Mouse (Mus musculus): ENCODE data around the gene Lbx1. TPM values are rescaled to one million over a fixed set of nuclear protein-coding genes. Genes with fewer than 3 reads are reported as not detected.

Lbx1 gene
- total RNA-seq (2014; fragmentation: Nextera tagmentation), result not detected in 2 replicates
- not detected in 2 replicates for total RNA-seq (2017)

- no peak for ATAC-seq (replicated peaks; ENCODE audit: low FRiP score, low TSS enrichment, poor library complexity, severe bottlenecking)
Observed at GRCm38 (mm10) chr19:45235766-45236362, at the start of gene Lbx1. TSS of gene Lbx1 (minus strand) at chr19:45235812.

GRCm38 (mm10) chr19:45283302-45283701 lies 47.7 kb upstream of the Lbx1 start:
- 0 out of 2 replicates have a peak, but pooled peaks have one; percentile 59 for ATAC-seq (replicated peaks; ENCODE audit: low FRiP score, low TSS enrichment, poor library complexity, severe bottlenecking)

DNA sequence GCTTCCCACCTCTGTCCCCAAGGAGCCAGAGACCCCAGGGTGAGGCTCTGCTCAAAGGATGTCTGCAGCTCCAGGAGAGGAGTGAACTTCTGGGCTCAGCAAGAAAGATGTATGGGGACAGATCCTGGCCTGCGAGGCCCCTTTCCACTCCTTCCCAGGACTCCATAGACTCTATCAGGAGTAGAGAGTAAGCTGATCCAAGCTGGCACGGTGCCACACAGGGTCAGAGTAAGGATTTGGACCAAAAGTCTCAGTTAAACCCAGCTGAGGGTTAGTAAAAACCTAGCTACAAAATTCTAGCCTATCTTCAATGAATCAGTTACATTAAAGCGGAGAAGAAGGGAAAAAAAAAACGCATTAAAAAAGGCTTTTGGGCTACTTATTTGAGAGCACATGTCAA lies 40.6 kb upstream of the Lbx1 start:
- ATAC-seq (replicated peaks; ENCODE audit: low FRiP score, low TSS enrichment, poor library complexity, severe bottlenecking), result no peak

GRCm38 (mm10) chr19:45271986-45272385 lies 36.4 kb upstream of the Lbx1 start:
- no peak for ATAC-seq (replicated peaks; ENCODE audit: low FRiP score, low TSS enrichment, poor library complexity, severe bottlenecking)

DNA sequence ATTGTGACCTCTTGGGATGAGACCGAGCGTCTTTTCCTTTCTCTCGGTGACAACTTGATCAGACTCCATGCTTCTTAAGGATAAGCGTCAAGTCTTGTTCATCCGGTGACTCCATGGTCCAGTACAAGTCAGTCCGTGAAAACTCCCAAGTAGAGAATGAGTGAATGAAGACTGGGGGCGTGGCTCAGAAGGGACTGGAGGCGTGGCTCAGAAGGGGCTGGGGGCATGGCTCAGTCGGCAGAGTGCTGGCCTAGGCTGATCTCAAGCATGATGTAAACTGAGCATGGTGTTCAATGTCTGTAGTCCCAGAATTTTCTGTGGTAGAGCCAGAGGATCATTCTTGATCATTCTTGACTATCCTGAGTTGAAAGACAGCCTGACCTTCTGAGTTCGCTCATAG lies 27.4 kb upstream of the Lbx1 start:
- ATAC-seq (replicated peaks; ENCODE audit: low FRiP score, low TSS enrichment, poor library complexity, severe bottlenecking), result no peak

DNA sequence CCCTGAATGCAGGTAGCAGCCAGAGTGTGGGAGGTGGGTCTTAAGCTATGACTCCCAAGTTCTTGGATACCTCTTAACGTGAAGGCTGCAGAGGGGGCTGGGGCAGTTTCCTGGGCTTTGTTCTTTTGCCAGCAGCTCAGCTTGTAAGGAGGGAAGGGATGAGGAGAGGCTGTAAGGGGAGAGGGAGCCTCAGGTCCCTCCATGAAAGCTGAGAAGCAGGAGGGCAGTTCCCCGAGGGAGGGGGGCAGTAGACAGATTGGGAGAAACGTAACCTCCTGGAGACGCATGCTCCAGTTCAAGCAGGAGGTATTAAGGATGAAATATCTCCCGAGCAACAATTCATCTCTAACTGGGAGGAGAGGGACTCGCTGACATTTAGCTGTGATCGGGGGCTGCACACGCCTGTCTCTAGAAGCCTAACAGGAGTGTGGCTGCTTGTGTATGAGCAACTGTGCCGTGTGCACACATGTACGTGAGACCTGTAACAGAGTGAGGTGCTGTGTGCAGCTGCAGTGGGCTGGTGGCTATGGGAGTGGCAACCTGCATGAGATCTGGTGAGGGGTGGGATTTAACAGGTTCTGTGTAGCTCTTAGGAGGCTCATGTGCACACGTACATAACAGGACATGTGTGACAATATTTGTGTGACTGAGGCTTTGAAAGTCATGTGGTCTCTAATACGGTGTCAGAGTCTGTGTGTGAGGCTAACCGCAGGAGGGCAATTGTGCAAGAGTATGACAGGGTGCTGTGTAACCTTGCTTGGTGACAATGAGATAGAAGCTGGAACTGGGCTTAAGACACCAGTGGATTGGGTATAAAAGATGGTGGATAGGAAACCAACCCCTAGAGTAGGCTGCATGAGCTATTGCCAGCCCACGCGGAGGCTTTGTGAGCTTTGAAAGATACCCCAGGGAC lies 22.1 kb upstream of the Lbx1 start:
- ATAC-seq (replicated peaks; ENCODE audit: low FRiP score, low TSS enrichment, poor library complexity, severe bottlenecking), result no peak

DNA sequence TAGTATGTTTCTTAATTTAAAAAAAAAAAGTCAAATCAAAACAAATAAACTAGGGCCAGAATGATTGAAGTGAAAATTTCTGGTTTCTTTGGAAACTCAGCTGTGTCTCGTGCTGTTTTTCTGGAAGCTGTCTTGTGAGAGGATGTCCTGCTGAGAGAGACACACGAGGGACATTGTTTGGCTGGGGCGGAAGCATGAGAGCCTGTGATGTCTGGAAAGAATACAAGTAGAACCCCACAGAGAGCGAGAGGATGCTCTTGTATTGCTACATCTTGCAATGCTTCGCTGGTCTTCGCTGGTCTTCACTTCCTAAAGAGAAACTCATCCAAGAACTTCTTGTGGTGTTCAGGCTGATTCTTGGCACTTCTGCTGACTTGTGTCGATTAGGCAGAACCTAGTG lies 19.2 kb upstream of the Lbx1 start:
- no peak for ATAC-seq (replicated peaks; ENCODE audit: low FRiP score, low TSS enrichment, poor library complexity, severe bottlenecking)

GRCm38 (mm10) chr19:45252436-45252835 lies 16.8 kb upstream of the Lbx1 start:
- no peak for ATAC-seq (replicated peaks; ENCODE audit: low FRiP score, low TSS enrichment, poor library complexity, severe bottlenecking)

DNA sequence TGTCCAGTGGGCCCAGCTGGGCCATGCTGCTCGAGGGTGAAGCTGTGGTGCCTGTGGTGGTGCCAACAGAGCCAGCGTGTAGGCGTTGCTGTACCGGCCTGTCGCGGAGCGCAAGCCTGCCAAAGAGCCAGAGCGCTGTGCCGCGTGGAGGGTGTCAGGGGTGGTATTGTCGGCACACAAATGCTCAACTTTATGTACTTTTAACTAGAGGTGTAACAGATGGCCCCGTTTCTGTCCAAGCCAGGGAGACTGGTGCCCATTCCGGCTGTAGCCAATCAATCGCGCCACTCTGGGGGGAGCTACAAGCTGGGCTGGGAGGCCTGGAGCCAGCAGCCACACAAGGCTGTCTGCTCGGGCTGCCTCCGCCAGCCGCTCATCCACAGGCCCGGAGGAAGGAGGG lies 13.1 kb upstream of the Lbx1 start:
- ATAC-seq (replicated peaks; ENCODE audit: low FRiP score, low TSS enrichment, poor library complexity, severe bottlenecking), result no peak

DNA sequence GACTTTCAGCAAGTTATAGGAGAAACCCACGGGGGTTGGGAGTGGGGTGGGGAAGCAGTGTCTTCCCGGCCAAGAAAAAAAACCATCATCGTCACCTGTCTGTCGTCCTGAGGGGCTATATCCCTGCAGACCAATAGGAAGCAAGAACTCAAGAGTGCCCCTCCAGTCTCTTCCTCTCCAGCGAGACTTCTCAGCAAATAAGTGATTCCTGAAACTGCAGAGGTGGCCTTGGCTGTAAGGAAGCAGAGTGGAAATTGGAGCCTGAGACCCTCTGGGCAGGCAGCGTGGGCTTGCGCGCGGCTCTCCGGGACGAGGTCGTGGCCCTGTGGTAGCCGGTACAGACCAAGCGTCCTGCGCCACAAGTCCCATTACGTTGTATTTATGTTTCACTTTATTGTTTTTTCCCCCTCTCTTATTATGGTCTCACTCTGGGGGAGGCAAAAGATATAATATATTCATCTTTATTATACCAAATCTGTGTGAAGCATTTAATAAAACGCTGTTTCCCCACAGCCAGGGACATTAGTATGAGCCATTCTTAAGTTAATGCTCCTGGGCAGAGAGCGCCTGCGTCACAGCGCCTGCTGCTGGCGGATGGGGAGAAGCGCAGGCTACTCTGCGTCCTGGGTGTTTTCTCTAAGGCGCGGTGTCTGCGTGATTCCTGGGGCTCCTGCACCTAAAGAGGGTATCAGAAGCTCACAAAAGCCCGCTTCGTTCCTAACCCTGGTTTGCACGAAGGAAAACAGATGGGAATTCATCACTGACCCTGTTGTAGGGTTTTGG lies 8.5 kb upstream of the Lbx1 start:
- ATAC-seq (replicated peaks; ENCODE audit: low FRiP score, low TSS enrichment, poor library complexity, severe bottlenecking), result 0 out of 2 replicates have a peak, but pooled peaks have one; percentile 66

GRCm38 (mm10) chr19:45243264-45243602 lies 7.6 kb upstream of the Lbx1 start:
- ATAC-seq (replicated peaks; ENCODE audit: low FRiP score, low TSS enrichment, poor library complexity, severe bottlenecking), result no peak

DNA sequence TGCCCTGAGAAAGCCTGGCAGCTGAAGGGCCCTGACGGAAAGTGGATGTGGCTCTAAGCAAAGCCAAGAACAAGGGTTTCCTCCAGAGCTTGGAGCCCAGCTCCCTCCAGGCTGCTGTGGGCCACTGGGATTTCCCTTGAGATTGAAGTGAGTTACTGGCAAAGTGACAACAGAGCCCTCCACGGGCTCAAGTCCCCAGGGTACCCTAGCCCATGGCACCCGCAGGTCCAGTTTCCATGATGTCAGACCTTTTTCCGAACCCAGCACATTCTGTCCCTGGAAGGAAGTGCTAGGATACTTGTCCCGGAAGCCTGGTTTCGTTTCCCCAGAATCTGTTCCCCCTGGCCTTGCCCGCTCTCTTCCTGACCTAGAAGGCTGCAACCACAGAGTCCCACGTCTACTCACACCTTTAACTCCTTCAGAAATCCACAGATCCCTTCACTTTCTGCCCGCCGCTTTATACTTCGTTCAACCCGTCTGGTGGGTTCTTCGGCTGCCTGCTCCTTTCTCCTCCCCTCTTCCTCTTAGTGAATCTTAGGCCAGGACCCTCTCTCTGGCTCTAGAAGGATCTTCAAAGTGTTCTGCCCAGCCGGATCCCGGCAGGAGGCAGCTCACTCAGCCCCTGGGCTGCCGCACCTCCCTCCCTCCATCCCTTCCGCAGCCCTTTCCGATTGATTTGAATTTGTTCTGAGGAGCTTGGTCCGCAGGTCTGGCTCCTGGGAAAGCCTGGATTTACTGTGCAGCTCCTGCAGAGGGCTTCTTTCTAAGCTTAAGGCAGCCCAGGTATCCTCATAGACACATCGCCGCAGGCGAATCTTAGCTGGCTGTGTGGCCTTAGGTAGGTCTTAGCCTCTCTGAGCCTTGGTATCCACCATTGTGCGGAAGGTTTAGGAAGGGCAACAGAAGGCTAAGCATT lies 7.0 kb upstream of the Lbx1 start:
- ATAC-seq (replicated peaks; ENCODE audit: low FRiP score, low TSS enrichment, poor library complexity, severe bottlenecking), result no peak

DNA sequence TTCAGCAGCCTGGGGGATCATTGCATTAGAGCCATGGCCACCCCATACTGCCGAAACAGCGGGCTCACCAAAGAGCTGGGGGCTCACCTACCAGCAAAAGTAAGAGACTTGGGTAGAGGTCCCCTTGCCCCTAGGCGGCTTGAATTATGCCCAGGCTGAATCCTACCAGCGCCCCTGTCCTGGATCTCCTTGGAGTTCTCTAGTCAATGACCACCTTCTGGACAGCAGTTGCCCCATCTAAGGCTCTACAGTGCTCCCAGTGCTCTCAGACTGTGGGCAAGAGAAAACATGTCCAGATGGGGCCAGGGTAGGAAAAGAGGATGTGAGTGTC lies 6.4 kb upstream of the Lbx1 start:
- ATAC-seq (replicated peaks; ENCODE audit: low FRiP score, low TSS enrichment, poor library complexity, severe bottlenecking), result no peak

DNA sequence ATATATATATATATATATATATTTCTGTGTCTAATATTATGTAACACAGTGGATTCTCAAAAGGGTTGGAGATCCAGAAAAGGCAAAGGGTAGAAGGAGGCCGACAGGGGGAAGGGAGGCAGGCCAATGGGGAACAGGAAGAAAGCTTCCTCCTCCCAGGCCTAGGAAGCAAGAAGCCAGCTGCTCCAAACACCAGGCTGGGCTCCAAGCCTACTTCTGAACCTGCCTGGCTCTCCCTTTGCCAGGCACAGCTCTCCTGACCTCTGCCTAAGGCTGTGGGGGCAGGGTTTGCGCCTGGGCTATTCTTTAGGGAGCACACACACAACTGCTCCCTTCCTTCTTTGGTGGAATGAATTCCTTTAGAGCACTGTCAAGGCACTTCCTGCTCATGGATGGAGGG lies 4.4 kb upstream of the Lbx1 start:
- no peak for ATAC-seq (replicated peaks; ENCODE audit: low FRiP score, low TSS enrichment, poor library complexity, severe bottlenecking)

- ATAC-seq (replicated peaks; ENCODE audit: low FRiP score, low TSS enrichment, poor library complexity, severe bottlenecking), result no peak
Observed at GRCm38 (mm10) chr19:45239191-45239590, 3.6 kb upstream of the Lbx1 start.

- ATAC-seq (replicated peaks; ENCODE audit: low FRiP score, low TSS enrichment, poor library complexity, severe bottlenecking), result no peak
Observed at GRCm38 (mm10) chr19:45237665-45238209, 2.1 kb upstream of the Lbx1 start.

GRCm38 (mm10) chr19:45237099-45237498 lies 1.5 kb upstream of the Lbx1 start:
- no peak for ATAC-seq (replicated peaks; ENCODE audit: low FRiP score, low TSS enrichment, poor library complexity, severe bottlenecking)

DNA sequence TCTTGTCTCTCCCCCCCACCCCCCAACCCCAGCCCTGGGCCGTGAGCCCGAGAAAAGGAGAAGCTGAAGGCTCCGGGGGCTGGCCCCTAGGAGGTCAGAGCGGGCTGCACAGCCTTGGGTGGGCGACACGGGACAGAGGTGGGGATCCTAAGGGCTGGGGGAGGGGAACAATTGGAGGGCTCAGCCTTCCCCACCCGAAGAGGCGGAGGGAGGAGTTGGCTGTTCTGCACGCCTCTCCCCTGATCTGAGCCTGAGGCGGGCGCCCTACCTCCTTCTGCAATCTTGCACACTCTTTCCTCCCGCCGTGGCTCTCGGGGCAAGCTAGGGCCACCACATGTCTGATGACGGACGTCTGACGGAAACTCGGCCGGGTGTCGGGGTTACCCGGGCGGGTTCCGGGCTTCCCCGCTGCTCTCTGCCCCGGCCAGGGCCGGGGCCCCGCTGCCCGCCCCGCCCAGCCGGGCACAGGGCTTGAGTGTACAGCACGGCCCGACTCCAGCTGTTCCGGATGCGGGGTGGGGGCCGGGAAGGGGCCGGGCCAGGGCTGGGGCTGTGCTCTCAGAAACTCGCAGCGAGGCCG lies 841 bp upstream of the Lbx1 start:
- ATAC-seq (replicated peaks; ENCODE audit: low FRiP score, low TSS enrichment, poor library complexity, severe bottlenecking), result no peak

GRCm38 (mm10) chr19:45235331-45235741 lies 276 bp downstream of the Lbx1 start:
- ATAC-seq (replicated peaks; ENCODE audit: low FRiP score, low TSS enrichment, poor library complexity, severe bottlenecking), result no peak
